Mouse (Mus musculus): ENCODE results near the gene Tmem238l.

DNA sequence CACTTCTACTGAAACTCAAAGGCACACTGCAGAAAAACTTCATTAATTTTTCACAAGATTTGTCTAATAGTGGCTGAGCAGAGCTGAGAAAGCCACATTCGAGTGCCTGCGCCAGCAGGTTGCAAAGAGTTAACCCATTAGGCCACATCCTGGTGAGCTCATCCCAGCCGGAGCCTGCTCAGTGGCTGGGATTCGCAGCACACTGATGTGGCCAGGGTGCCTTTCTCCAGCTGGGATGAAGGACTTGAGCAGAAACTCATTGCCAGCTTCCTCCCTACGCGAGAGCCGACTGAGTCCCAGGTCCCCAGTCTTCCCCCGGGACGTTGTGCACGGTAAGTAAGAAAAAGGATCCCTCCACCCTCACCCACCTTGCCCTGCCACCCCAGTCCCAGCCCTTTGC, 44.6 kb upstream of the Tmem238l start, which contains the start of gene Pirt:
- TF ChIP-seq CTCF (IDR thresholded peaks at IDR 0.05; ENCODE audit: borderline replicate concordance, insufficient read depth, low read depth, low read length) (no peak), POLR2A (IDR thresholded peaks at IDR 0.05; ENCODE audit: borderline replicate concordance, insufficient read depth, low read length) (no peak)
